Comparison of ENCODE assay signal across 8 mouse cellular contexts in the genomic region with DNA sequence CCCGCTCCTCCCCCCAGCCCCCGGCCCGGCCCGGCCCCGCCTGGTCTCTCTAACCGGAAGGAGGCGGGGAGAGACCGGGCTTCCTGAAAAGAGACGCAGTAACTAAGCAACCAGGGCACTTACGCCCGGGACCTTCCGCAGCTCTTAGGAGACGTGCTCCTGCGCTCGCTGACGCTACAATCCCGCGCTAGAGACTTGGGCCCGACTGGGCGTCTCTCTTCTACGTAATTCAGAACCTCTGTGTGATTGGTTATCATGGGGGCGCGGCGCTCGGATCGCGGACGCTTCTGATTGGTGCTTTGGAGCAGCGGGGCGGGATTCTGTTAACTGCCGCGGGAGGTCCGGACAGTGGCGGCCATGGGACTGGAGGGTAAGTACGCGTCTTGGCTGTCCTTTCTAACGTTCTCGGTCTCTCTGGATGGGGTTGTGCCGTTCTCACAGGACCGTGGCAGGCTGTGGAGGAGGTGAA. TPM values are rescaled to one million over a fixed set of nuclear protein-coding genes. Genes with fewer than 3 reads are reported as not detected.
DNase-seq lines count a peak whose midpoint lies in the region; ATAC-seq lines count a peak whose summit lies in the region.

A gene (plus strand): TSS at position 317 of the 469 bp plus-strand sequence.

- no peaks in the 10 kb centered on the region for H3K4me1 ChIP-seq in hindbrain, embryonic 11.5 days (replicated peaks; ENCODE audit: control insufficient read depth, insufficient read depth, low read length)

- peak within 1 kb of the TSS; percentile 37 for H3K4me2 ChIP-seq in hindbrain, embryonic 11.5 days (replicated peaks; ENCODE audit: low read depth, low read length)

- no peaks in the 10 kb centered on the region for H3K9me3 ChIP-seq in hindbrain, embryonic 11.5 days (ENCODE audit: control insufficient read depth, low read length)

- H3K9ac ChIP-seq in hindbrain, embryonic 11.5 days (ENCODE audit: low read depth, low read length): peak within 1 kb of the TSS; percentile 60

- peak; percentile 95 for DNase-seq in MN1 (ENCODE audit: low spot score)
- DNase-seq in cerebellum, adult 9-10 months: peak; percentile 96
- DNase-seq in hindbrain, embryonic 11.5 days (ENCODE audit: low spot score): peak; percentile 86
- DNase-seq in layer of hippocampus, postnatal 10 days (ENCODE audit: low spot score in 2 of 2): peak; percentile 80 to 86
- peak; percentile 95 for DNase-seq in lung, postnatal 10 days
- peak; percentile 86 for DNase-seq in ovary, postnatal 36 days (ENCODE audit: low spot score)
- peak; percentile 85 for DNase-seq in thymus, postnatal 25 days

- no peaks in the 10 kb centered on the region for H3K27me3 ChIP-seq in hindbrain, embryonic 11.5 days (ENCODE audit: control insufficient read depth, insufficient read depth, low read length)

- H3K4me3 ChIP-seq in hindbrain, embryonic 11.5 days (ENCODE audit: low read depth, low read length): peak within 1 kb of the TSS; percentile 53

- peak within 1 kb of the TSS; percentile 17; the same call in 1 of the 2 replicates for H3K27ac ChIP-seq in hindbrain, embryonic 11.5 days (ENCODE audit: low read depth, low read length)

- H3K36me3 ChIP-seq in hindbrain, embryonic 11.5 days (ENCODE audit: control insufficient read depth, insufficient read depth, low read length): no peaks in the 10 kb centered on the region

- 17% methylated on average over 31 of the region's 40 CpGs for WGBS in hindbrain, embryonic 11.5 days

- ATAC-seq in frontal cortex, adult (ENCODE audit: low TSS enrichment): peak; percentile 94
- peak; percentile 100 for ATAC-seq in hindbrain, embryonic 11.5 days (ENCODE audit: low FRiP score)

RNA-seq across cellular contexts. Expression of the gene that starts here (rescaled TPM):
- polyA plus RNA-seq in hindbrain, embryonic 11.5 days (2014; fragmentation: Nextera tagmentation; extraction: Ambion mirVana): 14.2 and 14.3 TPM in 2 replicates
- 1 to 10 TPM; 5.3 to 6.0 TPM for total RNA-seq in layer of hippocampus, postnatal 10 days (2021)

Comparison
In these comparisons a context has a peak if more than half of its experiments do, and no peak if none do; other contexts are left out.
1. Peak in every context shown above with its lines: DNase-seq, ATAC-seq, H3K4me3 ChIP-seq and H3K27ac ChIP-seq.